Mouse (Mus musculus): ENCODE measurements at regions not wholly inside any gene's neighbourhood (a gene's known extent, or its start where the extent isn't known, plus 50 kb on each side); places are given as distances from the start of the nearest gene placed in this dataset.
"Not testable (repeated sequence)": the region's sequence is repeated elsewhere in the genome, so short reads cannot be mapped to it uniquely, and the experiment has no call there.

- CTCF ChIA-PET: no interaction called here
Observed at GRCm38 (mm10) chr3:39780270-39780669, 750.8 kb upstream of the Intu start.

- CTCF ChIA-PET: no interaction called here
Observed at GRCm38 (mm10) chr3:39784901-39785300, 746.2 kb upstream of the Intu start.

DNA sequence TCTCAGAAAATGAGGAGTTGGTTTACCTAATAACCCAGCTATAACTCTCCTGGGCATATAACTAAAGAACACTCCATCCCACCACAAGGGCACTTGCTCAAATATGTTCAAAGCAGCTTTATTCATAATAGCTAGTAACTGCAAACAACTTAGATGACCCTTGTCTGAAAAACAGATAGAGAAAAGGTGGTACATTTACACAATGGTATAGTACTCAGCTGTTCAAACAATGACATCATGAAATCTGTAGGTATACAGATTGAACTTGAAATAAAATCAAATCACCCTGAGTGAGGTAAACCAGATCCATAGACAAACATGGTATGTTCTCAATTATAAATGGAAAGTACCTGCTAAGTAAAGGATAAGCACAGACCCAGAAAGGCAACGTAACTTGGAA lies 721.5 kb upstream of the Intu start:
- CTCF ChIA-PET: no interaction called here

DNA sequence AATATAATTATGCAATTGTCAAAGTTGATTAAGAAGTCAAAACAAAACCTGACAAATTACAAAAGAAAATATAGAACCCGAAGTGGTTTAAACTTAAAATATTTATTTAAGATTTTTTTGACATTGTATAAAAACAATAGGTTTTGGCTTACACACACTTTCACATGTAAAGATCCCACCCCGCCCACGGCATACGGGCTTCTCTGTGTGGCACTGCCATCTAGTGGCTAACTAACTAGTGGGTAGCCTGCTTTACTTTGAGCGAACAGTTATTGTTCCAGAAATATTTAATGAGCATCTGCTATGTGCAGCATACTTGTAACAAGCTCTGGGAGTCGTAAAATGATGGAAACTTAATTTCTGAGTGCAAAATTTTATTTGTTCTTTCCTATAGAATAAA lies 716.3 kb upstream of the Intu start:
- CTCF ChIA-PET: no interaction called here

- CTCF ChIA-PET: no interaction called here
Observed at GRCm38 (mm10) chr3:39830488-39831056, 700.5 kb upstream of the Intu start.

DNA sequence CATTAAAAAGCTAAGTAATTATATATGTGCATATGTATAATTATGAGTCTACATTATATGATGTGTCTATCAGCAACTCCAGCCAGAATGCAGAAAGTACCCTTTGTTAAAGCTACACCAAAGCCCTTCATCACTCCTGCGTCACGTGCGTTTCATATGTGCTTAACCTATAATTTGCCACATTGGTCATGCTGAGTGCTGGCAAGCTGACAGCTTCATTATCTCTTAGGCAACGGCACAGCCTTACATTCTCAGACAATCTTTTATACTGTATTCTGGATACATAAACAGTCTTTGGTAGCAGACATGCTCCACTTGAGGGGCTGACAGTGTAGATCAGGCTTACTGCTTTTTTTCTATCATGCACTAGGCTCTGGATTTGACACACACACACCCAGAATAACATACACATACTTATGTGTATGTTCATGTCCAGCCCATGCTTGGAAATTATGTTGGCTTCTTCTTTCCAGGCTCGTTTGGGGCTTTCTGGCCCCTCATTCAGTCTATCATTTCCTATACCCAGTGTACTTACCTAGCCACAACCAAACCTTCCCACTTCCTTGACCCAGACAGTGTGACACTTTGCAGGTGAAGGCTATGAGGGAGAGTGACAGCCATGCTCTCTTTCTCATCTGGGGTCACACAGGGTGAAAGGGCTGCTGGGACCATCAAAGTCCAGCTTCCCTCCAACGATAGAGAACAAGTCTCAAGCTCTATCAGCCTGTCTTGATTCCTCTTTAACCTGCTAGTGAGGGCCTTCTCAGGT lies 692.5 kb upstream of the Intu start:
- CTCF ChIA-PET: no interaction called here

- CTCF ChIA-PET: no interaction called here
Observed at GRCm38 (mm10) chr3:39840946-39841345, 690.1 kb upstream of the Intu start.

DNA sequence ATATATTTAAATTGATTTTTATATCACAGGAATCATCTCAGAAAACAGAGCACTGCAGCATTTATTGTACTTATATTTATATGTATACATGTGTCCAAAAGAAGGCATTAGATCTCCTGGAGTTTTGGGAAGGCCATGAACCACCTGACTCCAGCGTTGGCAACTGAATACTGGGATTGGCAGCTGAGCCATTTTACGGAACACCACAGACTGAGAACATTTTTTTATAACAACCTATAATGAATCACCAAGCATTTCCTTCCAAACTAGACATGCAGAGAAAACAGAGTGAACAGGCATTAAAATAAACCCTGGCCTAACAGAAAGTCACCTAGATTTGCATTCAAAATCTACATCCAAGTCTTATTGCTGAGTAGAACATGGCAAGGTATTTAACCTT lies 686.0 kb upstream of the Intu start:
- CTCF ChIA-PET: no interaction called here

DNA sequence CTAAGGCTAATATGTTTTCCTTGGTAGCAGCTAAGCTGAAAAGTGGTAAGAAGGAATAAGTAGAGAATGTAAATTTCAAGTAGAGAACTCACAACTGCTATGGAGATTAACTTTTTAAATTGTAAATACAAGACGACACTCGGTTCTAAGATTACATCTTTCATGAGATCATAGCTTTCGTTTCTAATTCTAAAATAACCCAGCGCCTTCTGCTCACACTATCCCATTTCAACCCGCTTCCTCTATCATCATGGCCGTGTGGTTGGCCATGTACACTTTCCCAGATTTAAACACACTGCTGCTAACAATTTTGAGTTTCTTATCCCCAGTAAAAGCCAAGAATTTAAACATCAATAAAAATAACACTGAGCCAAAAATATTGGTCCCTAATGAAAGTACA lies 682.3 kb upstream of the Intu start:
- CTCF ChIA-PET: no interaction called here

GRCm38 (mm10) chr3:39857214-39857839 lies 673.8 kb upstream of the Intu start:
- CTCF ChIA-PET: no interaction called here

DNA sequence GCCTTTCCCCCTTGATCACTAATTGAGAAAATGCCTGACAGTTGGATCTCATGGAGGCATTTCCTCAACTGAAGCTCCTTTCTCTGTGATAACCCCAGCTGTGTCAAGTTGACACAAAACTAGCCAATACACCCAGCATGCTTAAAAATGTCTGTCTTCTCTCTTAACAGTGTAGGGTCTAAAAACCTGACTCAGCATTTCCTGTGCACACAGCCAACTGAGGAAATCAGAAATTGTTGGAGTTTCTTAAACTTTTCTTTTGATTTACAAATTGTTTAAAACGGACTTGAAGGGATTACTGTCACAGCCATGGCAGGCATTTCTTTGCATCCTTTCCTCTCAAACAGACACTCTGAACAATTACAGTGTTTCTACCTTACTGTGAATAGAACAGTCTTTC lies 655.0 kb upstream of the Intu start:
- CTCF ChIA-PET: not testable (repeated sequence)

GRCm38 (mm10) chr3:39884370-39884769 lies 646.7 kb upstream of the Intu start:
- CTCF ChIA-PET: no interaction called here

DNA sequence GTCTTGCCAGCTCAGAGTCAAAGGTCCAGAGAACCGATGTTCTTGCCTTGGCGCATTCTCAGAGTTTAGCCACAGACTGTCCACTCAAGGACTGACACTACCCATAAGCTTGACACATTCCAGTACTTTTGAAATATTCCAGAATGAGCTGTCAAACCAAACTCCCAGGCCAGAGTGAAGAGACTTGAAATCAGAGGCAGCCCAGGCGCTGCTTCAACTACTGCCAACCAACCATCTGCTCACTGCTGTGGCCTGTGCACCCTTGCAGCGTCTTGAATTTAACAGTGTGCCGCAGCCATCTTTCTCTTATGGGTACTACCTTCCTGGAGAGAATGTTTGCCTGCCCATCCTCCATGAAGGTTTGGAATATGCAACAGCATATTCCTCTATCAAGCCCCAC lies 642.7 kb upstream of the Intu start:
- CTCF ChIA-PET: no interaction called here

DNA sequence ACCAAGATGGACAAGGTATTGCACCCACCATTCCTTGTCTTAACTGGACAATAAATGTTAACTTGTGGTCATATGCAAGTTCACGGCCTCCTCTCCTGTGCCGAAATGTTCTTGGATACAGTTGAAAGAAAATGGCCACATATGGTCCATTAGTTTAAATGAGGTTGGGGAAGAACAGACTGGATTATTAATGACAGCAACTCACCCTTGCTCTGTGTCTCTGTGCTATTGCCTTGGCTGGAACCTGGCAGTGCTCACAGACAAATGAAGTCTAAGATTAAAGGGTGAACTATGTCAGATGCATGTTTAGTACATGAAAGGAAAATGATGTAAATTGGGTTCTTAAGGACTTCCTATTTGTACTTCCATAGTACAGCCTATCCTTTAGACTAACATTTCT lies 641.9 kb upstream of the Intu start:
- CTCF ChIA-PET: no interaction called here

DNA sequence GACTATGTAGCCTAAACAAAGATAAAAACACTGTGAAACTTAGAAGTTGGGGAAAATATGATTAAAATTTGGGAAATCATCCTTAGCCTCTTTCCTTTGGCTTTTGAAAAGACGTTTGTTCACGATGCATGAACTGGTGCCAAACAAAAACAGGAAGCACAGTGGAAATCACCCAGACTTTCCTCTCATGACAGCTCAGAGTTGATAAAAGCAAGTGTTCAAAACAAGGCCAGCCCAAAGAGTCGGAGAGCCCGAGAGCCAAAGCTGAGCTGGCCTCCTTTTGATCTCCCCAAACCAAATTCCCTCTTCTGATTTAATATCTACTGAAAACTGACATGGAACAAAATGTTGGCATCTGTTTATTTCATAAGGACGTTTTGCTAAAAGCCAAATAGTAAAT lies 632.1 kb upstream of the Intu start:
- CTCF ChIA-PET: no interaction called here

GRCm38 (mm10) chr3:39900207-39900606 lies 630.9 kb upstream of the Intu start:
- CTCF ChIA-PET: no interaction called here

- CTCF ChIA-PET: no interaction called here
Observed at GRCm38 (mm10) chr3:39904377-39904776, 626.7 kb upstream of the Intu start.

DNA sequence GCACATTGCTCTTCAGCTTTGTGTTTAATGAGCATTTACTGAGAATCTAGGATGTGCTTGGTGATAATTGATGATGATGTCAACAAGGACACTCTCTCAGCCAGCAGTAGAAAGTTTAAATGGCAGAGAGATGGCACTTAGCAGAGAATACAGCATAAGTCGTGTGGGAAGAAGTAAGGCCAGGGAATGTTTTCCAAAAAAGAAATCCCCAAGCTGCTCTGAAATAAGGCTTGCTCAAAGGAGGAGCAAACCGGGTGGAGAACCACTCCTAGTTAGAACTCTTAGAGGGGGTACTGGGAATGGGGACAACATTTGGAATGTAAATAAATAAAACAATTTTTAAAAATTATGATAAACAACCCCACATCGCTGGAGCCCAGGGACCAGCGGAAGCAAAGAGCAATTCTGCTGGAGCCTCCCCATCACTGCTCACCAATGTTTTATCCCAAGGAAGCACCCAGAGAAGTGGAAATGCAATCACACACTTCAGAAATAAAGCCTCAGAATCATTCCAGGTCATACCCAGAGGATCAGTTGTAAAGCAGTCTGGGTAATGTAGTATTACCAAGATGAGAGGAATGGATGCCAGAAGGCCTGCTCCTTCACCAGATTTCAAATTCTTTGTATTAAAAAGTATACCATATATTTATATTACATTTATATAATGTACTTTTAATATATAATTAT lies 622.3 kb upstream of the Intu start:
- CTCF ChIA-PET: no interaction called here

- CTCF ChIA-PET: no interaction called here
Observed at GRCm38 (mm10) chr3:39909642-39910041, 621.4 kb upstream of the Intu start.

- CTCF ChIA-PET: no interaction called here
Observed at GRCm38 (mm10) chr3:39918601-39919000, 612.5 kb upstream of the Intu start.

GRCm38 (mm10) chr3:39925436-39925835 lies 605.6 kb upstream of the Intu start:
- CTCF ChIA-PET: no interaction called here

- CTCF ChIA-PET: no interaction called here
Observed at GRCm38 (mm10) chr3:39928421-39928820, 602.7 kb upstream of the Intu start.

GRCm38 (mm10) chr3:39933372-39933771 lies 597.7 kb upstream of the Intu start:
- CTCF ChIA-PET: no interaction called here

Data from spleen, embryonic (tissue).